Mouse (Mus musculus) heart, adult 2 months (tissue): ENCODE data around the gene Taldo1.

Source experiments
- CTCF ChIP-seq: fragments of 200-600 bp; IDR thresholded peaks from 2 replicates; pipeline ENCODE4 v1.8.1; 2022; ENCODE audit warnings: antibody characterized with exemption, mild to moderate bottlenecking, moderate library complexity
- EP300 ChIP-seq: fragments of 200-500 bp; IDR thresholded peaks from 2 replicates; pipeline ENCODE4 v1.6.1; 2011; ENCODE audit warnings: low read depth, low read length, control low read depth; ENCODE audit not compliant: insufficient read depth
- POLR2A ChIP-seq: fragments of 200-500 bp; IDR thresholded peaks from 2 replicates; pipeline ENCODE4 v1.6.1; 2011; ENCODE audit warnings: mild to moderate bottlenecking, low read depth, low read length, control low read depth; ENCODE audit not compliant: insufficient read depth

- TF ChIP-seq CTCF (no peak), EP300 (no peak), POLR2A (no peak)
Measured at GRCm38 (mm10) chr7:141369918-141370317, 22.1 kb upstream of the Taldo1 start.
